Mouse (Mus musculus) stomach, embryonic 15.5 days (tissue): Measurements from ENCODE around the gene Metap1d. TPM values are rescaled to one million over a fixed set of nuclear protein-coding genes. Genes with fewer than 3 reads are reported as not detected.

Experiments used
- ATAC-seq: fragments of 200-750 bp; cut with Nextera tagmentation; 2 replicates; pipeline ENCODE4 v1.8.0; 2017; ENCODE audit warnings: low read depth, moderate number of reproducible peaks, moderate TSS enrichment; ENCODE audit not compliant: insufficient read depth, low FRiP score
- H3K27ac ChIP-seq: fragments of 300-500 bp; sonication (generic); 2 replicates; pipeline ENCODE4 v1.5.1; 2015; ENCODE audit warnings: mild to moderate bottlenecking, inconsistent platforms
- H3K27me3 ChIP-seq: fragments of 300-500 bp; sonication (generic); replicated peaks from 2 replicates; pipeline ENCODE4 v1.6.1; 2015; ENCODE audit warnings: inconsistent platforms
- H3K36me3 ChIP-seq: fragments of 300-500 bp; sonication (generic); 2 replicates; pipeline ENCODE4 v1.6.1; 2015; ENCODE audit warnings: inconsistent platforms
- H3K4me1 ChIP-seq: fragments of 300-500 bp; sonication (generic); 2 replicates; pipeline ENCODE4 v1.6.1; 2015; ENCODE audit warnings: inconsistent platforms
- H3K4me2 ChIP-seq: fragments of 300-500 bp; sonication (generic); 2 replicates; pipeline ENCODE4 v1.6.1; 2015; ENCODE audit warnings: mild to moderate bottlenecking, inconsistent platforms
- H3K4me3 ChIP-seq: fragments of 300-500 bp; sonication (generic); replicated peaks from 2 replicates; pipeline ENCODE4 v1.5.1; 2015; ENCODE audit warnings: inconsistent platforms
- H3K9ac ChIP-seq: fragments of 300-500 bp; sonication (generic); 2 replicates; pipeline ENCODE4 v1.6.1; 2015; ENCODE audit warnings: inconsistent platforms
- H3K9me3 ChIP-seq: fragments of 300-500 bp; sonication (generic); 2 replicates; pipeline ENCODE4 v1.6.1; 2016; ENCODE audit warnings: inconsistent platforms
- WGBS: fragments of 180-500 bp; shearing (Covaris S2); methylation state at CpG from one replicate; pipeline ENCODE4 v1.1.7; 2015; 5-methylcytosine and 5-hydroxymethylcytosine counted together
- polyA plus RNA-seq: library from polyadenylated mRNA; unstranded; fragments of >200 nt; fragmentation: Nextera tagmentation; extraction: Ambion mirVana; gene quantifications from 2 replicates; pipeline ENCODE4 v1.2.1, GENCODE M21; 2015

The Metap1d gene
- polyA plus RNA-seq = 35.6 and 37.4 TPM in 2 replicates

DNA sequence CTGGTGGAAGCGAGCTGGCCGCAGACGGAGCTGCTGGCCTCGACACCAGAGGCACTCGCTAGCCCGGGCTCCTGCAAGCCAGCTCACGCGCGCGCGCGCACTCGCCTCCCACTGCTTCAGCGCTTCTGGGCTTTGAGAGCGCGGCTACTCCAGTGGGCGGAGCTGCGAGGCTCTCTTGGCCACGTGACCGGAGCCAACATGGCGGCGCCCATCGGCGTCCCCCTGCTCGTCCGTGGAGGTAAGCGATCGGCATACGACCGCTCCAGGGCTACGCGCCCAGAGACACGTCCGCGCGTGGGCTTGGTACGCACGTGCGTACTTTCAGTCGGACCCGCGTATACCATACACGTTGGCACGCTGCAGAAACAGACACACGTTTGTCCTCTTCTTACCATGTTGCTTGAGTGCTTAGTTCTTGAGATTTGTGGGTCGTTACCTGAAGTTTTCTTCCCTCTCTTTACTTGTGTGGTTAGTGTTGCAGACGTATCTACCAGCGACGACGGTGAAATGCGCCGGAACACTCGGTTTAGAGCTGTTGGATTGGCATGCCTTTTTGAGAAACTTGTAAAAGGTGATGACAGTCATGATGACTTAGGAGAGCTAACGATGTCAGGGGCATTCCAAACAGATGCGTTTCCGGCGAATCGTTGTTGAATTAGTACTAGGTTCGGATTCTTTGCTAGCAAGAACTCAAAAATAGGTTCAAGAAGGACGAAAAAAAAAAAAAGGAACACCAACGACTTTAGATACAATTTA lies at the start of gene Metap1d:
Metap1d (plus strand) TSS at position 116 of the 756 bp plus-strand sequence.
- Histone ChIP-seq H3K9ac (peak within 1 kb of the TSS; percentile 37; the same call in 1 of the 2 replicates), H3K27ac (no peak within 1 kb of the TSS), H3K9me3 (no peaks in the 10 kb centered on the region), H3K27me3 (no peaks in the 10 kb centered on the region), H3K36me3 (no peaks in the 10 kb centered on the region), H3K4me1 (no peaks in the 10 kb centered on the region), H3K4me2 (peak within 1 kb of the TSS; percentile 78), H3K4me3 (peak within 1 kb of the TSS; percentile 74)
- under 1% methylated on average over 61 of the region's 61 CpGs for WGBS
- ATAC-seq = peak; percentile 96

DNA sequence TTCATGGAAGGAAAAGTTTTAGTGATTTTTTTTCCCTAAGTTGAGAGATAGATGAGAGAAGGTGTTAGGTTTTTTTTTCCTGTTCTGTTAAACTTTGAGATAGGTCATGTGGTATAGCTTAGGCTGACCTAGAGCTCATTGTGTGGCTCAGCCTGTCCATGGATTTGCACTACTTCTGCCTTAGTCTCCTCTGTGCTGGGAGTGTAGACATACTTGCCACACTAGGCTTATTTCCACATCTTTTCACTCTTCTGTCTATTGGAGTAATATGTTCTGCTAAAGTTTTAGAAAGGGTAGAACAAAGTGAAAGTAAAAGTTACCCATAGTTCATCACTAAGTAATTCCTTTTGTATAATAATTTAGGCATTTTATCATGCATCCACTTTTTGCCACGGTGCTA lies 47.5 kb upstream of the Metap1d start:
- Histone ChIP-seq H3K4me1 (no peaks in the 10 kb centered on the region), H3K36me3 (peaks cover 6% of the 10 kb centered on the region; the same call in 1 of the 2 replicates), H3K9ac (no peak overlapping the region), H3K27ac (no peak overlapping the region), H3K9me3 (no peaks in the 10 kb centered on the region), H3K4me2 (no peak overlapping the region), H3K27me3 (no peaks in the 10 kb centered on the region), H3K4me3 (no peak overlapping the region)
- WGBS = 72% methylated on average over 1 of the region's 1 CpGs
- ATAC-seq = no peak

DNA sequence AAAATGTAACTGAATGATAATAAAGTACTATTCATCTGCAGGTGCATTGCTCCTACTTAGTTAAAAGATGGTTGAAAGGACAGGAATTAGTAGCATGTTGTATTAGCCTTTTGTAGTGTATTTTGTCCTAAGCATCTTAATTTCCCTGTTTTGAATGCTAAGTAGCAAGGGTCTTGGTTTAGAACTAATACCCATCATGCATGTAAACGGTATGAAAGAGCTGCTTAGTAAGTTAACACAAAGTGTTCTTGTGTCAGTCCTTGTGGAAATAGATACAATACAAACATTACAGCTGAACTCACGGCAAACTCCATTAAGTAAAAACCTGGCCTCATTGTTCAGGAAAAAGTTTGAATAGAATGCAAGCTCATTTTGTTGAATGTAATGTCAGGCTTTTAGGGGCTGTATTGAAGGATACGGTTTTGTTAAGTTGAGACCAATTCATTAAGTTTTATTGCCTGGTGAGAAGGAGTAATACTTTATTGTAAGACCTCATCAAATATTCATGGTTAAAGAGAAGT lies 34.3 kb upstream of the Metap1d start:
- Histone ChIP-seq H3K4me1 (no peaks in the 10 kb centered on the region), H3K9me3 (no peaks in the 10 kb centered on the region), H3K9ac (no peak overlapping the region), H3K36me3 (peaks cover 16% of the 10 kb centered on the region; the same call in 1 of the 2 replicates), H3K4me3 (no peak overlapping the region), H3K27me3 (no peaks in the 10 kb centered on the region), H3K27ac (no peak overlapping the region), H3K4me2 (no peak overlapping the region)
- no peak for ATAC-seq
- WGBS = 80% methylated on average over 3 of the region's 3 CpGs

DNA sequence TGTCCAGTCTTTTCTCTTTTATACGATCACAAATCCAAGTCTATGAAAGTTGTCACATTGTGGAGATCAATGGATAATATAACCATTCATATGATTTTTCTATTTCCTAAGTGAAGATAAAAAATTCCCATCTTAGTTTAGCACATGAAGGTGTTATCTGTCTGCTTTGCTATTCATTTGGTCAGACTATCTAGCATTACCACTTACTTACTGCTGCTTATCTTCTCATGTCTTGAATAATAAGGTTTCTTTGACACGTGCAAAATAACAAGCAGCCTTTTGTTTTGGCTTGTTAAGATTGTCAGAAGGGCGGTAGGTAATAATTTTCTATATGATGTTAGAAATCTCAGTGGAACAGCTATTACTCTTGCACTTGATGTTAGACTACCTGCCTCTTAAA lies 33.7 kb upstream of the Metap1d start:
- WGBS = 79% methylated on average over 3 of the region's 3 CpGs
- H3K4me3 ChIP-seq = no peak overlapping the region
- H3K27me3 ChIP-seq = no peaks in the 10 kb centered on the region
- ATAC-seq = no peak
- H3K9me3 ChIP-seq = no peaks in the 10 kb centered on the region
- no peak overlapping the region for H3K9ac ChIP-seq
- H3K4me2 ChIP-seq = no peak overlapping the region
- no peak overlapping the region for H3K27ac ChIP-seq
- H3K36me3 ChIP-seq = peaks cover 16% of the 10 kb centered on the region; the same call in 1 of the 2 replicates
- no peaks in the 10 kb centered on the region for H3K4me1 ChIP-seq

DNA sequence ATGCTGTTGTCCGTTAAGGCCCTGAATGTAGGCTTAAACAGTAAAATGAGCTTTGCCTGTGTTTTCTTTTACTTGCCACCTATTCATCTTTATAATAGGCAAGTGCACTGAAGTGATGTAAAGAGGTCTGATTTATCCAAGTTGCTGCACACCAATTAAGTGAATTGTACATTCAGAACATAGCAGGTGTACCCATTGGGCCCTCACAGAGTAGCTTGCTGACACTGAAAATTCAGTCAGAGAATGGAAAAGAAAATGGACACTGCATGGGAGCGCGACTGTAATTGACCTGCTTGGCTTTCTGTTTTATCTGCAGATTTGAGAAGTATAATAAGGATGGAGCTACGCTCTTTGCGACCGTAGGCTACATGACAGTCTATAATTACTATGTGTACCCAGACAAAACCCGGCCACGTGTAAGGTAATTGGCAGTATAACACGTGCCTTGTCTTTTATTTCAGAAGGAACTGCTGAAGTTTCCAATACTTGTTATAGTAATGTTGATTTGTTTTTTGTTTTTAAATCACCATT lies 32.1 kb upstream of the Metap1d start:
- WGBS = 96% methylated on average over 9 of the region's 9 CpGs
- no peak overlapping the region for H3K4me3 ChIP-seq
- no peaks in the 10 kb centered on the region for H3K9me3 ChIP-seq
- peaks cover 10% of the 10 kb centered on the region; the same call in 1 of the 2 replicates for H3K36me3 ChIP-seq
- no peaks in the 10 kb centered on the region for H3K4me1 ChIP-seq
- H3K27me3 ChIP-seq = no peaks in the 10 kb centered on the region
- no peak overlapping the region for H3K9ac ChIP-seq
- no peak overlapping the region for H3K27ac ChIP-seq
- H3K4me2 ChIP-seq = no peak overlapping the region
- ATAC-seq = no peak

DNA sequence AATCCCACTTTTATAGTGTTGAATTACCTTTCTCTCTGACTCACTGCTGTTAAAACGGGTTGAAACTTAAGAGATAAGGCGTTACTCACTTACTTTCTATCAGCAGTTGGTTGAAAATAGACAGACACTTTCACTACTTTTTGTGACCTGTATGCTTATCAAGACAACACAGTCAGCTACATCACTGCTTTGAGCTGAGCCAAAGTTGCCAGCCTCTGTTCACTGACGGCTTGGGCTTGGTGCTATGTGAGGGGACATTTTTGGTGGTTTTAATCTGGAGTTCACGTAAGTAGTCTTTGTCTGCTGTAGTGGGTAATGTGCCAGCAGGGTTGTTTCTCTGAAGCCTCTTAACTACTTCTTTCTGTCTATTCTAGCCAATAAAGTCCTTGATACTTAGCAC lies 28.5 kb upstream of the Metap1d start:
- H3K36me3 ChIP-seq = peaks cover 7% of the 10 kb centered on the region; the same call in 1 of the 2 replicates

DNA sequence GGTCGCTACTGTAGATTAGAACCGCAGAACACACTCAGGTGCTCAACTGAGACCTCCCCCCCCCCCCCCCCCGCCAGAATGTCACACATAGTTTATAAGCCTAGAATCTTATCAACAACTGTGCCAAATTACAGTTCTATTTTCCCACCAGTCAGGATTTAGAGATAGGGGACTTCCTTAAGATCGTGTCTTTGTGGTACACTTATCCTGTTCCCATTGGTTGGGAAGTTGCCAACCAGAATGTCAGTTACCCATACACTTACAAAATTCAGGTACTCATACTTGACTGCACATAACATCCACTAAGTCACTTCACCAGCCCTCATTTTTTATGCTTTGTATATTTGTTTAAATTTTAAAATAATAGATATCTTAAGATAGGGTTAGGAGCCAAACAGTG lies 17.6 kb upstream of the Metap1d start:
- Histone ChIP-seq H3K9ac (no peak overlapping the region), H3K4me1 (no peaks in the 10 kb centered on the region), H3K27me3 (no peaks in the 10 kb centered on the region), H3K36me3 (peaks cover 14% of the 10 kb centered on the region), H3K4me3 (no peak overlapping the region), H3K27ac (no peak overlapping the region), H3K4me2 (no peak overlapping the region), H3K9me3 (no peaks in the 10 kb centered on the region)
- WGBS = 74% methylated on average over 4 of the region's 4 CpGs
- no peak for ATAC-seq

More for the DNA sequence above, 28.5 kb upstream of the Metap1d start:
- H3K27ac ChIP-seq = no peak overlapping the region
- no peak overlapping the region for H3K9ac ChIP-seq
- H3K4me1 ChIP-seq = no peaks in the 10 kb centered on the region
- WGBS = 75% methylated on average over 4 of the region's 4 CpGs
- no peaks in the 10 kb centered on the region for H3K27me3 ChIP-seq
- H3K9me3 ChIP-seq = no peaks in the 10 kb centered on the region
- no peak overlapping the region for H3K4me3 ChIP-seq
- no peak for ATAC-seq
- no peak overlapping the region for H3K4me2 ChIP-seq

DNA sequence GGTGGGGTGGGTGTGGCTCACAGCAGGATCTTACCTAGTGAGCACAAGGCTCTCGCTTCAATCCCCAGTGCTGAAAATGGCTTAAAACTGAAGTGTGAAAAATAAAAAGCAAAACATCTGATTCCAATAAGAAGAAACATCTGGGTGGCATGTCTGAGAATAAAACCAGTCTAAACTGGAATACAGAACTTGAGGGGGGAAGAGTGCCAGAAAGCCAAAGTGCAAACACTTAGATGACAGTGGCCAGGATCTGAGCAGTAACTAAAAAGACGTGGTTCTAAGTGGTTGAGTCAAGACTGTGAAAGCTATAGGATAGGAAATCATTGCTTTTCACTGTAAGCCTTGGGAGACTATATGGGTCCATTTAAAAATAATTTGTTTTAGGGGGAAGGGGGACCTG lies 9.7 kb upstream of the Metap1d start:
- ATAC-seq = no peak
- Histone ChIP-seq H3K4me3 (no peak overlapping the region), H3K27me3 (peaks cover 3% of the 10 kb centered on the region; the same call in 1 of the 2 replicates), H3K9me3 (no peaks in the 10 kb centered on the region), H3K36me3 (peaks cover 8% of the 10 kb centered on the region), H3K4me2 (no peak overlapping the region), H3K9ac (no peak overlapping the region), H3K4me1 (no peaks in the 10 kb centered on the region), H3K27ac (no peak overlapping the region)
- 30% methylated on average over 2 of the region's 2 CpGs for WGBS

DNA sequence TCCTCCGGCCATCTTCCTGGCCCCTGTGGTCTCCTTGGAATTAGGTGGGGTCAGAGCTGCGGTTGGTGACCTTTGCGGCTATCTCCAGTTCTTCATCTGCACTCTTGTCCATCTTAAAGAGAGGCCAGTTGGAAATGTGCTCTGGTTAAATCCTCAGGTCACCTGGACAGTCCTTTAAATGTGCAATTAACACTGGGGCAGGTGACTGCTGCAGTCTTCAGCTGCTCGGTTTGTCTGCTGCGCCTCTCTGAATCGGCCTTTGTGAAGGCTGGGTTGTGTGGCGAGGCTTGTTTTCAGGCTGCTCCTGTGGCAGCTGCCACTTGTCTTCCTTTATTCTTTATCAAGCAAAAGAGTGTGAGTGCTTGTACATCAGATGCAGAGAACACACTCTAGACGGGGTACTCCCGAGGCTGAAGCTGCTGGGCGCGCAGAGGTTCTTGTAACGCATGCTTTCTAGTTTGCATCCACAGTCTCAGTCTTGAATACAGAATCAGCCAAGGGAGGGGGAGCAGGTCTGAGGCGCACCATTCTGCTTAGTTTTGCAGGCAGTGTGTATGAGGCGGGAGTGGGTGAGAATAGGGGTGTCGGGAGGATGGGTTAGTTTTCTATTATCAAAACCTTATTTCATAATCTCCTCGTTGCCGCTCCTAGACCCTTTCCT lies 7.4 kb upstream of the Metap1d start:
- ATAC-seq = no peak
- Histone ChIP-seq H3K9ac (no peak overlapping the region), H3K27me3 (peaks cover 3% of the 10 kb centered on the region; the same call in 1 of the 2 replicates), H3K4me2 (no peak overlapping the region), H3K4me1 (no peaks in the 10 kb centered on the region), H3K36me3 (peaks cover 3% of the 10 kb centered on the region; the same call in 1 of the 2 replicates), H3K4me3 (no peak overlapping the region), H3K27ac (no peak overlapping the region), H3K9me3 (no peaks in the 10 kb centered on the region)
- WGBS = 60% methylated on average over 17 of the region's 17 CpGs

DNA sequence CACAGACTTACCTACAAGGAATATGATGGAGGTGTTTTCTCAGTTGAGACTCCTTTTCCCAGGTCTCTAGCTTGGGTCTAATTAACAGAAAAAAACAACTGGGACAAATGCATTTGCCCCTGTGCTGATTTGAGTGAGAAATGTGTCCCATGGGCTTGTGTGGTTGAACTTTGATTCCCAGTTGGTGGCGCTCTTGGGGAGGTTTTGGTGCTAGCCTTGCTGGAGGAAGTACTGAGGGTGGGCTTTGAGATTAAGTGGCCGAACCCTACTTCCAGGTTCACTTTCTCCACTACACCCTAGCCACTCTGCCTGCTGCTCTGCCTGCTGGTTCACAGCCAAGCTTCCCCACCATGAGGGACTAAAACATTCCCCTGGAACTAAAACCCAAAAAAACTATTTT lies 3.5 kb upstream of the Metap1d start:
- Histone ChIP-seq H3K36me3 (no peaks in the 10 kb centered on the region), H3K27ac (no peak overlapping the region), H3K4me2 (no peak overlapping the region), H3K9ac (no peak overlapping the region), H3K4me3 (no peak overlapping the region), H3K27me3 (peaks cover 3% of the 10 kb centered on the region; the same call in 1 of the 2 replicates), H3K9me3 (no peaks in the 10 kb centered on the region), H3K4me1 (no peaks in the 10 kb centered on the region)
- no peak for ATAC-seq
- 12% methylated on average over 2 of the region's 2 CpGs for WGBS

DNA sequence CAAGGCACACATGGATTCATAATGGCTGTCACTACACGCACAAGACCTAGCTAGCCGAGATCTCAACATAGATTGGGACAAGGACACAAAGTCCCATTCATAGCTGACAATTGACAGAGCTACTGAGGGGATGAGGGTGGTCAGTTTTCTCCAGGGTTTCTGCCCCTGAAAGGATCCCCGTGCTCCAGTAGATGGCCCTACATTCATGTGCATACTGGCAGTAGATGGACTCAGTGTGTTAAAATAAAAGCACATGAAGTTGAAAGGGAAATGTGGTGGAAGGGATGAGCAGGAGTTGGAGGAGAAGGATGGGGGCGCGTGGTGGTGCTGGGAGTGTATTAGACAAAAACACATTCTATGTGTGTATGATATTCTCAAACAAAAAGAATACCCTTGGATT lies 1.3 kb upstream of the Metap1d start:
- no peak for ATAC-seq
- WGBS = 61% methylated on average over 5 of the region's 5 CpGs
- H3K4me3 ChIP-seq = no peak overlapping the region

DNA sequence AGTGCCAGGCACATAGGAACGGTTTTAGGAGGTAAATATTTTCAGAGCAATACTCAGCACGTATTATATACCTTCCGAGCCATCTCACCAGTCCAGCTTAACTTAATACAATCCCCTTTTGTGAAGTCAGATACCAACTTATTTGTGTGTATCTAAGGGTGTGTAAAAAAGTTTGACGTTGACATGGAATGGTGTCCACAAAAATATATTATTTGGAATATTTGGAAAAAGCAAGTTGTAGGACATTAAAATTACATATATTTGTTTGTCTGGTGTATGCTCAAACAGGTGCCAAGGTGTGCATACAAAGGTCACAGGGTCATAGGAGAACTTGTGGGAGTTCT lies 813 bp downstream of the Metap1d start:
- Histone ChIP-seq H3K27me3 (no peaks in the 10 kb centered on the region), H3K4me2 (peak overlapping the region; percentile 78), H3K9ac (no peak overlapping the region; the same call in 1 of the 2 replicates), H3K36me3 (no peaks in the 10 kb centered on the region), H3K9me3 (no peaks in the 10 kb centered on the region), H3K27ac (no peak overlapping the region), H3K4me1 (no peaks in the 10 kb centered on the region), H3K4me3 (peak overlapping the region; percentile 74)
- 27% methylated on average over 4 of the region's 4 CpGs for WGBS
- no peak for ATAC-seq

More for the DNA sequence above, 1.3 kb upstream of the Metap1d start:
- no peak overlapping the region for H3K9ac ChIP-seq
- no peaks in the 10 kb centered on the region for H3K9me3 ChIP-seq
- H3K27ac ChIP-seq = no peak overlapping the region
- H3K27me3 ChIP-seq = 0 out of 2 replicates have a peak, but pooled peaks cover 3% of the 10 kb centered on the region
- H3K36me3 ChIP-seq = no peaks in the 10 kb centered on the region
- no peaks in the 10 kb centered on the region for H3K4me1 ChIP-seq
- no peak overlapping the region for H3K4me2 ChIP-seq
